Mouse (Mus musculus): ENCODE results near the gene Fpr2. TPM values are rescaled to one million over a fixed set of nuclear protein-coding genes. Genes with fewer than 3 reads are reported as not detected.
"Not testable (repeated sequence)": the region's sequence is repeated elsewhere in the genome, so short reads cannot be mapped to it uniquely, and the experiment has no call there.

The Fpr2 gene
- total RNA-seq, 2 experiments from 2014 or later: 1.2 to 1.8 TPM

DNA sequence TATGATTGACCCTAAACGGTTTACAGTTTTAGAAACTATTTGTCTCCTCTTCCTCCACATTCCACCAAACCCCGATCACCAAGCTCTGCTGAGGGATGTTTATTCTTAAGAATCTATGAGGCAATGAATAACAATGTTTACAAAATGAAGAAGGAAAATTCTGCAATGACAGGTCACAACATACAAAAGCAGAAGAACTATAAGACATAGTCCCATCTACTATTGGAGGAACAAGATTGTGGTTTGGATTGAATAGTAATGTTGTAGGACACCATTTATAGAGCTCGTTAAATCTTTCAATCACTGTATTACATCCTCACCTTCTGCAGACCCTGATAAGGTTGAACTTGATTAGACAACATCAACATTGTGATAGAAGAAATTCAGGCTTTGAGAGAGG lies 5.0 kb upstream of the Fpr2 start:
- DNase-seq: no peak

DNA sequence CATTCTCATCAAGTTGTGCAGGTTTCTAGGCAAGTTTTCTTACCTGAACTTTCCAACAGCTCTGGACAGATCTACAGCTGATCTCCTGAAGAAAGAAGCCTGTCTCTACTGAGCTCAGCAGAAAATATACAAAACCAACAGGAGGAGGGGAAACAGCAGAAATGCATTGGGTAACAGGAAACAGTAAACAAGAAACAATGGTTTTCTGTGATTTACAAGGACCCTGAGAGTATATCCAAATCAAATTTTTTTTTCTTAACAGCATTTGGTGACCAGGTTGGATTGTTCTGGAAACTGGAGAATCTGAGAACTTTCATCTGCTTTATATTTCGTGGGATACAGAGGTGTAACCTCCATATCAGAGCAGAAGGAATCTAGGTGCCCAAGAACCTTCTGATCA lies 3.8 kb upstream of the Fpr2 start, which contains the start of gene Fpr1:
TSS of gene Fpr1 (minus strand) at position 101 of the 400 bp plus-strand sequence.
- no peak for DNase-seq

DNA sequence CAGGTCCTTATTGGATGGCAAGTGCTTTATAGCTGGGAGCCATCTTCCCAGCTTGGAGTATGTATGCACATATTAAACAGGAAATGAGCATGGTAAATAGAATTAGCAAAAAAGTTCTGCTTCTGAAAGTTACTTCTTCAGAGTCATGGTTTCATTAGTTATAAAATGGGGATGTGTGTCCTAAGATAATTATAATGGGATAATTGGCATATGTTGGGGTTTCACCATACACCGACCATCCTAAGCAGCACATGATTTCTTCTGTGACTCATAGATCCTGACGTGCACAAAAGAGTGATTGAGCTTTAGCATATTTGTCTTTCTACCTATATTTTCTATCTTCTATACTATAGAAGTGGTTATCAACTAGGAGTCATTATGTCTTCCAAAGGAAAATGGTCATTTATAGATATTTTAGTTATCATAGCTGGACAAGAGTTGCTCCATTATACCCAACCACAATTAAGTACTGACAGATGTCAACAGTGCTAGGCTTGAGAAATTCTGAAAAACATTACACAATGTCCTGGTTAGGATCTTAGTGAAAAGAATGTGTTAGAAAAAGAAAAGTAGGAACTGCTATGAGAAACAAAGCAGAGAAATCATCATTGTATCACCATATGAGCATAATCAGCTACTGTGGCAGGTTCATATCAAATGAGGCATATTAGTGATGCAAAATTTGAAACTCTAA lies 2.3 kb downstream of the Fpr2 start:
- DNase-seq: no peak

DNA sequence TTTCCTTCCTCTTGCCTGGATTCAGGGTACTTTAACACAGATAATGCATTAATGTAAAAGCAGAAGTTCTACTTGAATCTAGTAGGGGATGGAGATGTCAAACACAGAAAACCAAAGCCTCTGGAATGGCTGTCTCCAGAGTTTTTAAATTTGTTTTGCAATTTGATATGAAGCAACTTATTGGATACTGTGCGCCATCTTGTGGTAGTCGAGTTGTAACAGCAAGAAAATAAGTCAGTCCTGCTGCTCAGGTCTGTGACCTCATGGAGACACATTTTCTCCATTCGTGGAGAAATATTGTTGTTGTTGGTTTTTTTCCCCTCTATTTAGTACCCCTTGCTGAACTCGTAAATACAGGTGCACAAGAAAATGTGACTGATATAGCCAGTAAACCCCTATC lies 8.4 kb downstream of the Fpr2 start:
- DNase-seq: peak; percentile 46

DNA sequence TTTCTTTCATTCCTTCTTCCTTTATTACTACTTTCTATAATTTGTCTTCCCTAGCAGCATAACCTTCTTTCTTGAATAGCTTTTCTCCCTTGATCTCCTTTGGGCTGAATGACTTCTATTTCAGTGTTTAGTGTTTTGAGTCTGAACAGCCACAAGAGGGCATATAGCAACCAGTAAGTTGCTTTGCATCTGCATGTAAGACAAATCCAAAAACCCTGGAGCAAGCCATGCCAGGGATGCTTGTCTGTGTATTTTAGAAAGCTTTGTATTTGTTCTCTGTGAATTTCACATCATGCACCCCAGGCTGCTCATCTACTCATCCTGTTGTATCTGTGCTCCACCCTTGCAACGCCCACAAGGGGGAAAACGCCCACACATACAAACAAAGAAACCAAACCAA lies 11.6 kb downstream of the Fpr2 start:
- no peak for DNase-seq

DNA sequence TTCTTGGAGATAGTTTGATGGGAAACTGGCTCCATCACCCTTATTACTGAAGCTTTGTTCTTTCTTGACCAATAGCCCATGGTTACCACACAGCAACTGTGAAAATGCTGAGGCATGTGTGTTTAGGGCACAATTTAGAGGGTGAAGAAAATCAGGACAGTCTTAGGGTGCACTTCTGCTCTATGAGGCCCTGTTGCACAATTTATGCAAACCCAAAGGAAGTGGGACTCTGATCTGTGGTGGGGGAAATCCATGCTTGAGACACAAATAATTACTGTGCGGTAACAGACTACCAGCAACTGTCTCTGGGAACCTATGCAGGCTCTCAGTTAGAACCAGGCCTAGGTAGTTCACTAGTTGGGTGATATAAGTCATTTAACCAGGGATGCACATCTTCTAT lies 13.1 kb downstream of the Fpr2 start:
- DNase-seq: no peak

DNA sequence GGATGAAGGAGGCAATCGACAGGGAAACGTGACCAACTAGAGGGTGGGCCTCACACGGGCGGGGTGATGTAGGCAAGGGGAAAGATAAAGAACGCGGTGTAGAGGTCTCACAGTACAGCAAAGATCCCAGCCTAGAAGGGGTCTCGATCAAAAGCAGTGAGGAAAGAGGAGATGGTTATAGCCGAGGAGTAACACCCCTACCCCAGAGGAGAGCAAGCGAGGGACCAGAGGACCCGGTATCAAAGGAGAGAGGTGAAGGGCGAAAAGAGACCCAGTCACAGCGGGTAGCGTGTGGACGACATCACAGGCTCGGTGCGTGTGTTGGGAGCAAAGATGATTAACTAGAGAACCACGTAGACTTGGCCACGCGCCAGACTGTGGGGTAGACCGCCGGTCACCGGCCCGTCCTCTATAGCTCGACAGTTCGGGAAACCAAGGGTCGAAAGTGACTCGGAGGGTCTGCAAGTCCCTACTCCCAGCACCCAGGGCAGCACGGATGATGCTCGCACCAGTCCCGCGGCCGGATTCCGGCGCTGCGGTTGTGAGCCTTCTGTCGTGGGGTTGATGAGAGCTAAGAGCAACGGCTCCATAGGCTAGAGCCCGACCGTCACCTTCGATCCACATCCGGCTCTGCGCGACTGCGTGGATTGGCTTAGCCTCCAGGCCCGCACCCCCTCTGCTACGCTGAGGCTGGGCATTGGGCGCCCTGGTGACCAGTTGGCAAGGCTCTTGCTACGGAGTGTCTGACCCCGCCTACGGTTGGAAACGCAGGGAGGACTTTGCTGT lies 22.2 kb downstream of the Fpr2 start:
- DNase-seq: peak; percentile 90

DNA sequence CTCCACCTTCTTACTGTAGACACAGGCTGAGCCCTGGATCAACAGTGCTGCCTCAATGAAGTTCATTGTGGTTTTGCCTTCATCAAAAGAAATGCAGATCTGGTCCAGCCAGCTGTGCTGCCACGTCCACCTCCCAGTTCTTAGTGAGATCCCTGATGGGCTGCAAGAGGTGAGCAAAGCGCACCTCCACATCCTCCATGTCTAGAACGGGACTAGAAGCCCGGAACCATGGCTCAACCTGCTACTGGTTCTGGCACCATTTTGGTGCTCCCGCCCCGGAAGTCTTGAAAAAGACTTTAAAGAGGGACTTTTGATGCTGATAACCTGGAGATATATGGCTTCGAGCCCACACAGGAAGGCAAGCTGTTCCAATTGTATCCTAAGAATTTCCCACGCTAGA lies 25.0 kb downstream of the Fpr2 start:
- not testable (repeated sequence) for DNase-seq

DNA sequence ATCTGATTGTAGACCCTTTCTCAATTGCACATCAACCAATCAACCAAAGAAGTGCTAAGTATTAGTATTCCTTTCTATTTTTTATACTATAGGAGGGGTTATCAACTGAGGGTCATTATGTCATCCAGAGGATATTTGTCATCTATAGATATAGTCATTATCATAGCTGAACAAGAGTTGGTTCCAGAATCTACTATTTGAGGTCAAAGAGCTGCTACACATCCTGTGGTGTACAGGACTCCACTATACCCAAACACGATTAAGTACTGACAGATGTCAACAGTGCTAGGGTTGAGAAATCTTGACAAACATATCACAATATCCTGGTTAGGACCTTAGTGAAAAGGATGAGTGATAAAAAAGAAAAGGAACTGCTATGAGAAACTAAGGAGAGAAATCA lies 29.8 kb downstream of the Fpr2 start:
- DNase-seq: no peak

DNA sequence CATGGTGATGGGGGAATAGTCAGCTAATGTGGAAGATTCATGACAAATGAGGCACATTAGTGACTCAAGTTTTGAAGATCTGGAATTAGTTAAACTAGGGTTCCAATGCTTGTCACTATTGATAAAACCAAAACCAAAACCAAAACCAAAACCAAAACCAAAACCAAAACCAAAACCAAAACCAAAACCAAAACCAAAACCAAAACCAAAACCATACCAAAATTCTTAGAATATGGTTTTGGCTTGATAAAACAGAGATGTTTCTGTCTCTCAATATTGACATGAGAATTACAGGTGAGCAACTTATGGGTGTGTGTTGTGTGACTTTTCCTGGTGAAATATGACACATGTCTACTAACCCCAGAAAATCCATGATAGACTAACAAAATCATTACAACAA lies 30.2 kb downstream of the Fpr2 start:
- DNase-seq: no peak

Other genes with a start within 250 kb of the Fpr2 start
- not detected for gene Vmn2r90, start 184.1 kb upstream of the Fpr2 start, total RNA-seq (2021)
- gene Spaca6, start 60.7 kb upstream of the Fpr2 start, total RNA-seq (2021): 10 to 100 TPM; 32.1 to 70.4 TPM
- under 1 TPM; 0.12 to 0.30 TPM for gene Has1, start 32.6 kb upstream of the Fpr2 start, total RNA-seq (2021)
- 1 to 10 TPM in 1 of 2 experiments, under 1 TPM in 1; 0.51 to 1.4 TPM for gene Fpr1, start 3.9 kb upstream of the Fpr2 start, total RNA-seq (2021)
- not detected for gene Fpr3, start within 50 bp of the Fpr2 start, total RNA-seq (2021)
- not detected for gene Fpr-rs4, start 133.9 kb downstream of the Fpr2 start, total RNA-seq (2021)
- gene Vmn2r124, start 161.6 kb downstream of the Fpr2 start, total RNA-seq (2021): not detected
- gene Vmn2r91, start 197.2 kb downstream of the Fpr2 start, total RNA-seq (2021): not detected

Data from adrenal gland, postnatal 10 days (tissue).